Mouse (Mus musculus) bone marrow, adult 2 months (tissue): ENCODE results near the gene Cebpe.

ENCODE experiments used
- CTCF ChIP-seq: fragments of 200-500 bp; IDR thresholded peaks from 2 replicates; pipeline ENCODE4 v1.5.1; 2011; ENCODE audit warnings: low read length, control low read depth; ENCODE audit not compliant: control insufficient read depth, insufficient read depth
- POLR2A ChIP-seq: fragments of 200-500 bp; IDR thresholded peaks from 2 replicates; pipeline ENCODE4 v1.6.1; 2011; ENCODE audit warnings: low read depth, mild to moderate bottlenecking, control low read depth, low read length, borderline replicate concordance; ENCODE audit not compliant: control insufficient read depth

DNA sequence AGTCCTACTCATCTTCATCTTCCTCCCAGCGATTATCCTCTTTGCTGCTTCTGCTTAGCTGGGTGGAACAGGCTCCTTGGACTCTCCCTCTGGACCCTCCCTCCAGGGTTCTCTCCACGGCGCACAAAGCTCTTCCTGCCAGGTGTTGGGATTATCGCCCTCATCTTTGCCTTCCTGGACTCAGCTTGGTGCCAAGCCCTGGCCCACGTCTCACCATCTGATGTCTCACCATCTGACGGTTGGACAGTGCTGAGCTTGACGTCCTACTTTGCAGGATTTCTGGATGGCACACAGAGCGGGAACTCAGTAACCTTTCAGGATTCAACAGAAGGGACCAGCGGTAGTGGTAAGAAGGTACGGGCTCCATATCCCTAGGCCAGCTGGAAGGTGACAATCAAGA is 9.7 kb upstream of the Cebpe start:
- no peak for TF ChIP-seq CTCF
- no peak for TF ChIP-seq POLR2A
